Mouse (Mus musculus): ENCODE data around the gene Orm1. TPM values are rescaled to one million over a fixed set of nuclear protein-coding genes. Genes with fewer than 3 reads are reported as not detected.
"Not testable (repeated sequence)": the region's sequence is repeated elsewhere in the genome, so short reads cannot be mapped to it uniquely, and the experiment has no call there.

Orm1 gene
- polyA plus RNA-seq, 1 experiment from 2014 or later: not detected

DNA sequence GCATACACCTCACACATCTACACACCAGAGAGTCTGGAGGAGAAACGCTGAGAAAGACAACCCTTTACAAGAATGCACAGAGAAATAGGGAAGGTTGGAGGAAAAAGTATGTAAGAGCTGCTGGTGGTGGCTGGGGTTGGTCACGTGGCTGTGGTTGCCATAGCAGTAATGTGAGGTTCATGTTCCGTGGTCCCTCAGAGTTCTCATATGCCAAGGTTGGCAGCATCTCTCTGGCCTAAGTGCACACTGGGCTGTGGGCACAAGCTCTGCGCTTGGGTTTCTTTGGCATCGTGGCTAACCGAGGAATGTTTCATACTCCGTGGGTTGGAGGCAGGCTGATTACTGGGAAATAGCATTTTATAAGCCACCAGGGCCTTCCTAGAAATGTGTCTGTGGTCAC, 32.9 kb upstream of the Orm1 start:
- H3K4me2 ChIP-seq (ENCODE audit: low read length): no peak overlapping the region
- 88% methylated on average over 7 of the region's 7 CpGs for WGBS
- H3K9ac ChIP-seq (replicated peaks; ENCODE audit: low read depth, low read length): no peak overlapping the region
- H3K9me3 ChIP-seq (ENCODE audit: control insufficient read depth, low read length): no peaks in the 10 kb centered on the region
- H3K36me3 ChIP-seq (ENCODE audit: control insufficient read depth, insufficient read depth): no peaks in the 10 kb centered on the region
- H3K4me3 ChIP-seq (replicated peaks; ENCODE audit: low read length): no peak overlapping the region
- no peaks in the 10 kb centered on the region for H3K27me3 ChIP-seq (replicated peaks; ENCODE audit: control insufficient read depth, insufficient read depth, low read length)
- no peaks in the 10 kb centered on the region for H3K4me1 ChIP-seq (replicated peaks; ENCODE audit: control insufficient read depth, insufficient read depth, low read length)
- no peak overlapping the region for H3K27ac ChIP-seq (ENCODE audit: low read length)
- ATAC-seq: no peak

DNA sequence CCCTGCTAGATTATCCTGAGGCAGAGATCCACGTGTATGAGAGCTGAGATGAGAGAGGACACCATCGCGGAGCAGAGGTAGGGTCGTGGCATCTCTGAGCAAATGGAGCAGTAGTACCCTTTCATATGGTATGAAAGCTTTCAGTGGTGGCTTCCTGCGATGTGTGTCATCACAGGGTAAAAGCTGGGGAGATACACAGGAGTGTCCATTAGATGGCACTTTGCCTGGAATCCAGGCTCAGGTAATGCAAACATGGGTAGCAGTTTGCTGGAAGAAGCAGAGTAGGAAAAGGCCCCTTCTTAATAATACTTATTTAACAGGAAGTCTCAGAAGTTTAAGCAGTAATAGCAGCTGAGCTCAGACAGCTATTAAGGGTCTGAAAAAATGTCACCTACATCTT, 30.3 kb upstream of the Orm1 start:
- Histone ChIP-seq H3K9ac (replicated peaks; ENCODE audit: low read depth, low read length) (no peak overlapping the region), H3K36me3 (ENCODE audit: control insufficient read depth, insufficient read depth) (no peaks in the 10 kb centered on the region), H3K27ac (ENCODE audit: low read length) (no peak overlapping the region), H3K27me3 (replicated peaks; ENCODE audit: control insufficient read depth, insufficient read depth, low read length) (no peaks in the 10 kb centered on the region), H3K4me3 (replicated peaks; ENCODE audit: low read length) (no peak overlapping the region), H3K4me1 (replicated peaks; ENCODE audit: control insufficient read depth, insufficient read depth, low read length) (no peaks in the 10 kb centered on the region), H3K9me3 (ENCODE audit: control insufficient read depth, low read length) (no peaks in the 10 kb centered on the region), H3K4me2 (ENCODE audit: low read length) (no peak overlapping the region)
- ATAC-seq: no peak
- 81% methylated on average over 5 of the region's 5 CpGs for WGBS

DNA sequence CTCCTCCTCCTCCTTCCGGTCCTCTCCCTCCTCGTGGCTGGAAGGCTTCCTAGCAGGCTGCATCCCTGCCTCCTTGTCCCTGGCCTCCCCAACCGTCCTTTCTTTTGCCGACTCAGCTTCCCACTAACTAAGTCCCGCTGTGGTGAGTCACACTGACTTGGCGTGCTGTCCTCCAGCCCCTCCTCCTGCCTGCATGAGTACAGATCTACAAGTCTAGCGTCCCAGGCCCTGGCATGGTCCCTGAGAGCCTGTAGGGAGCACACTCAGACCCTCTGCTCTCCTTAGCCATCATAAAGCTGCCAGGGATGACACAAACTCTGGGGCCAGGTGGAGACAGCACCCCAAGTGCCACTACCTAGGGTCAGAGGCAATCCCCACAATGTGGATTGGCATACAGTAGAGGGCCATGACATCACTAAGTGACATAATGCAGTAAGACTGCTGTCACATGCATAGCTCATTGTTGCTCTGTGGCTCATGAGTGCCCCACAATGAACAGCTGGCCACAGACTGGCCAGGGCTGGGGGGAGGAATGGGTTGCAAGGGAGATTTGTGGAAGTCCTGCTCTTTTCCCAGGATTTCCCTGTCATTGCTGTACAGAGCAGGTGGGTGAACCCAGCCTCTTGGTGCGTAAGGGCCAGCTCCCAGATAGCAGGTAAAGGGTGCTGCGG, 28.1 kb upstream of the Orm1 start:
- Histone ChIP-seq H3K4me2 (ENCODE audit: low read length) (no peak overlapping the region), H3K9me3 (ENCODE audit: control insufficient read depth, low read length) (no peaks in the 10 kb centered on the region), H3K4me1 (replicated peaks; ENCODE audit: control insufficient read depth, insufficient read depth, low read length) (no peaks in the 10 kb centered on the region), H3K36me3 (ENCODE audit: control insufficient read depth, insufficient read depth) (no peaks in the 10 kb centered on the region), H3K9ac (replicated peaks; ENCODE audit: low read depth, low read length) (no peak overlapping the region), H3K27ac (ENCODE audit: low read length) (no peak overlapping the region), H3K27me3 (replicated peaks; ENCODE audit: control insufficient read depth, insufficient read depth, low read length) (no peaks in the 10 kb centered on the region), H3K4me3 (replicated peaks; ENCODE audit: low read length) (no peak overlapping the region)
- peak; percentile 56; the same call in 1 of the 2 replicates for ATAC-seq
- WGBS: 60% methylated on average over 9 of the region's 9 CpGs

DNA sequence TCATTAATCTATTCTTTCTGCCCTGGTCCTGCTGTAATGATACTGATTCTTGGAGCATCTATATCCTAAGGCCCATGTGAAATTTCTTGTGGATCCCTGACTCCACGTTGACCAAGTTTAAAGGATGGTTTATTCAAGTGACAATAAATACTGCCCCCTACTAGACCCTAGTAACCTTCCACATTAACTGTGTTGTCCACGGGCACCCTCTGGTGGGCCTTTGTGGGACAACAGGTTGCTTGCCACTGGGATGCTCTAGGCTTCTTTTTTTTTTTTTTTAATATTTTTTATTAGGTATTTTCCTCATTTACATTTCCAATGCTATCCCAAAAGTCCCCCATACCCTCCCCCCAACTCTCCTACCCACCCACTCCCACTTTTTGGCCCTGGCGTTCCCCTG, 24.8 kb upstream of the Orm1 start:
- not testable (repeated sequence) for H3K27ac ChIP-seq (ENCODE audit: low read length); H3K4me2 ChIP-seq (ENCODE audit: low read length); H3K4me1 ChIP-seq (replicated peaks; ENCODE audit: control insufficient read depth, insufficient read depth, low read length); H3K27me3 ChIP-seq (replicated peaks; ENCODE audit: control insufficient read depth, insufficient read depth, low read length); ATAC-seq; H3K9me3 ChIP-seq (ENCODE audit: control insufficient read depth, low read length); H3K9ac ChIP-seq (replicated peaks; ENCODE audit: low read depth, low read length); H3K4me3 ChIP-seq (replicated peaks; ENCODE audit: low read length); H3K36me3 ChIP-seq (ENCODE audit: control insufficient read depth, insufficient read depth)
- 24% methylated on average over 3 of the region's 3 CpGs for WGBS

DNA sequence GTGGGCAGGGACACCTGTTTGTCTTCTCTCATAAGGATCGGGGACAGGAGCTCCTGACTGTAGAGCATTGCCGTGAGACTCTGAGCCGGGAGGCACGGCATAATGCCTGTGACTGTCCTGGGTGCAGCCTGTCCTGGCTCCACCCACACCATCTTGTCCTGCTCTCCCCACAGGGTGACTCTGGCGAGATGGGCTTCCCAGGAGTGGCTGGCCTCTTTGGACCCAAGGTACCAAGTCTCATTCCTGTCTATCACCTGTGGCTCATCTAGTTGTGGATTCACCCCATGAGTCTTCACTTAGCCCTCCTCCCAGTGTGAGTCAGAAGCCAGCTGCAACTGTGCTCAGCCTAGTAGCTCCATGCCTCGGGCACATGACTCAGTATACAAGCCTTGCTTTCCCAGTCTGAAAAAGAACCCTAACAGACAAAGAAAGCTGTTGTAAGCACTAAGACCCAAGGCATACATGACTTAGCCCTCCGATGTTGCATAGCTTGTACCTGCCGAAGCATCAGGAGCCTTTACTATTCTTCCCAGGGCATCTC, 21.0 kb upstream of the Orm1 start:
- ATAC-seq: no peak
- H3K4me2 ChIP-seq (ENCODE audit: low read length): no peak overlapping the region
- 92% methylated on average over 8 of the region's 8 CpGs for WGBS
- no peak overlapping the region for H3K27ac ChIP-seq (ENCODE audit: low read length)
- no peak overlapping the region for H3K9ac ChIP-seq (replicated peaks; ENCODE audit: low read depth, low read length)
- peaks cover 4% of the 10 kb centered on the region; the same call in 1 of the 2 replicates for H3K36me3 ChIP-seq (ENCODE audit: control insufficient read depth, insufficient read depth)
- no peak overlapping the region for H3K4me3 ChIP-seq (replicated peaks; ENCODE audit: low read length)
- no peaks in the 10 kb centered on the region for H3K4me1 ChIP-seq (replicated peaks; ENCODE audit: control insufficient read depth, insufficient read depth, low read length)
- H3K27me3 ChIP-seq (replicated peaks; ENCODE audit: control insufficient read depth, insufficient read depth, low read length): no peaks in the 10 kb centered on the region
- H3K9me3 ChIP-seq (ENCODE audit: control insufficient read depth, low read length): no peaks in the 10 kb centered on the region

DNA sequence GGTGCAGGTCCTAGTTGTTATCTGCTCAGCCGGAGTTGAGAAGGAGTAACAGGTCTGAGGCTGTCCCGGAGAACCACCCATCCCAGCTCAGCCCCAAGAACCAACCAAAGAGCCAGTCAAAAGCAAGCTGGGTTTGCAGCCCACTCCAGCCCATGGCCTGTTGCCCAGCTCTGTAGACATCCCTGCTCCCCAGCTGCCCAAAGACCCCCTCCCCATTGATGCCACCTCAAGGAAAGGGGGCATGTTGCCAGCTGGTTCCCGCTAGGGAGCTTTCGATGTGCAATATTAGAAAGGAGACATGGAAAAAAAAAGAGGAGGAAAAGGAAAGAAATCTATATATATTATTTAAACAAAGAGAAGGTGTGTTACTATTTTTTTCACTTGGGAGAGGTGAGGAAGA, 11.0 kb upstream of the Orm1 start:
- H3K4me1 ChIP-seq (replicated peaks; ENCODE audit: control insufficient read depth, insufficient read depth, low read length): no peaks in the 10 kb centered on the region; the same call in 1 of the 2 replicates
- ATAC-seq: no peak
- H3K27ac ChIP-seq (ENCODE audit: low read length): no peak overlapping the region
- no peak overlapping the region for H3K4me2 ChIP-seq (ENCODE audit: low read length)
- no peak overlapping the region for H3K4me3 ChIP-seq (replicated peaks; ENCODE audit: low read length)
- no peaks in the 10 kb centered on the region for H3K9me3 ChIP-seq (ENCODE audit: control insufficient read depth, low read length)
- WGBS: 83% methylated on average over 4 of the region's 4 CpGs
- H3K27me3 ChIP-seq (replicated peaks; ENCODE audit: control insufficient read depth, insufficient read depth, low read length): no peaks in the 10 kb centered on the region
- no peaks in the 10 kb centered on the region for H3K36me3 ChIP-seq (ENCODE audit: control insufficient read depth, insufficient read depth)
- no peak overlapping the region for H3K9ac ChIP-seq (replicated peaks; ENCODE audit: low read depth, low read length)

DNA sequence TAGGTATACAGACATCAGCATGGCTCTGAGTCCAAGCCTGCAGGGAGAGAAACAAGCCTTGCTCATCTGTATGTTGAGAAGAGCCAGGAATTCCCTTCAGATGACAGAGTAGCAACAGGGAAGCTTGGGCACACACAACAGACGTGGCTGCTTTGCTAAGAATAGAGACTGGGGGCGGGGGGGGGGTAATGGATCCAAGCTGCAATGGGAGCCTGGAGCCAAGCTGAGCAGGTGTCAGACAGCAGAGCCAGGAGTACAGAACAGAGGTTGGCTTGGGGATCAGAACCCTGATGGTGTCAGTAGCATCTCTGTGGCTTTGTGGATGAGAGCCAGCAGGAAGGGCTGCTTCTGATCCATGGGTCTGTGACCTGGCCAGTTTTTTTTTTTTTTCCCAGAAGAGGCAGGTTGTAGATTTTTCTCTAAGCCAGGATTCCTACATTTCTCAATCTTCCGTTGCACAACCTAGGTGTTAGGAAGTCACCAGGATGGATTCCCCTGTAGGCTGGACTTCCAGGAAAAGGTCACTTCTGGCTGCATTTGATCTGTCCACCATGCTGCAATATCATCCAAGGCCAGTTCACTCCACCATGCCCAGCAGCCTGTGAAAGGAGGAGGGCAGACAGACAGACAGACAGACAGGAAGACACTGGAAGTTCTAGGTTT, 5.8 kb upstream of the Orm1 start:
- Histone ChIP-seq H3K27ac (ENCODE audit: low read length) (no peak overlapping the region), H3K4me3 (replicated peaks; ENCODE audit: low read length) (no peak overlapping the region), H3K4me1 (replicated peaks; ENCODE audit: control insufficient read depth, insufficient read depth, low read length) (no peaks in the 10 kb centered on the region; the same call in 1 of the 2 replicates), H3K36me3 (ENCODE audit: control insufficient read depth, insufficient read depth) (no peaks in the 10 kb centered on the region), H3K9ac (replicated peaks; ENCODE audit: low read depth, low read length) (no peak overlapping the region), H3K27me3 (replicated peaks; ENCODE audit: control insufficient read depth, insufficient read depth, low read length) (no peaks in the 10 kb centered on the region), H3K9me3 (ENCODE audit: control insufficient read depth, low read length) (no peaks in the 10 kb centered on the region), H3K4me2 (ENCODE audit: low read length) (no peak overlapping the region)
- no peak for ATAC-seq
- WGBS: 61% methylated on average over 3 of the region's 3 CpGs

DNA sequence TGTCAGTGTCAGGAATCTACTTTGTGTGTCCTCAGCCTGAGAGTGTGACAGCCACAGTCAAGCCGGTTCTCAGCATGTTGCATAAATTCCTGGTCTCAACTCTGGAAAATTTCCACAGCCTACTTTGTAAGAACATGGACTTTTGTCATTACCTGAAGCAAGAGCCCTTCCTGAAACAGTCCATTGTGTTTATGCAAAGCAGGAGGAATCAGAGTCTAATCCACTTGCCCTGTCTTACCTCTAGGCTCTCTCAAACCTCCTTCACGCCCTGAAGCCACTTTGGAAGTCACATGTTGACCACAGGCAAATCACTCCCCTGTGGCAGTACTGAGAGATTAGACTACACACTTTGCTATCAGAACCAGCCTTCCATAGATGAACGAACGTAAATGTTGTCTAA, 1.9 kb upstream of the Orm1 start:
- H3K4me1 ChIP-seq (replicated peaks; ENCODE audit: control insufficient read depth, insufficient read depth, low read length): no peaks in the 10 kb centered on the region; the same call in 1 of the 2 replicates
- no peak overlapping the region for H3K9ac ChIP-seq (replicated peaks; ENCODE audit: low read depth, low read length)
- H3K36me3 ChIP-seq (ENCODE audit: control insufficient read depth, insufficient read depth): no peaks in the 10 kb centered on the region
- H3K27me3 ChIP-seq (replicated peaks; ENCODE audit: control insufficient read depth, insufficient read depth, low read length): no peaks in the 10 kb centered on the region
- H3K9me3 ChIP-seq (ENCODE audit: control insufficient read depth, low read length): no peaks in the 10 kb centered on the region
- H3K27ac ChIP-seq (ENCODE audit: low read length): no peak overlapping the region
- WGBS: 67% methylated on average over 4 of the region's 4 CpGs
- no peak overlapping the region for H3K4me2 ChIP-seq (ENCODE audit: low read length)
- no peak overlapping the region for H3K4me3 ChIP-seq (replicated peaks; ENCODE audit: low read length)
- ATAC-seq: no peak

DNA sequence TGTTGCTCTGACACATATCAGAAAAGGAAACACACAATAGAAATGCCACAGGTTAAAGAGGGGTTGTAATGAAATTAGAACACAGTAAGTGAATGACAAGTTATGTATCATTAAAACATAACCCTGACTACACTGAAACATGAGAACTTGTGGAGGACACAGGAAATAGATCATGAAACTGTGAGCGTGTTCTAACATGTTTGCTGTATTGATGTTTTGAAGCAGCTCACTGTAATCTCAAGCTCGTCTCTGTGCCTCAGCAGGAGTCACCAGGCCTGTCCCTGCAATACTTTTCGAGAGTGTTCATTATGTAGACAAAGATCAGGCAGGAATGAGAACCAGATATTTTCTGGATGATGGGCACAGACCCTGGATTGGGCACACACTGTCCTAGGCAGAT, 752 bp upstream of the Orm1 start:
- H3K9ac ChIP-seq (replicated peaks; ENCODE audit: low read depth, low read length): no peak overlapping the region
- no peaks in the 10 kb centered on the region for H3K27me3 ChIP-seq (replicated peaks; ENCODE audit: control insufficient read depth, insufficient read depth, low read length)
- no peak for ATAC-seq
- no peak overlapping the region for H3K27ac ChIP-seq (ENCODE audit: low read length)
- H3K4me3 ChIP-seq (replicated peaks; ENCODE audit: low read length): no peak overlapping the region
- H3K36me3 ChIP-seq (ENCODE audit: control insufficient read depth, insufficient read depth): no peaks in the 10 kb centered on the region
- H3K4me1 ChIP-seq (replicated peaks; ENCODE audit: control insufficient read depth, insufficient read depth, low read length): no peaks in the 10 kb centered on the region
- H3K9me3 ChIP-seq (ENCODE audit: control insufficient read depth, low read length): no peaks in the 10 kb centered on the region
- no peak overlapping the region for H3K4me2 ChIP-seq (ENCODE audit: low read length)
- whole genome bisulfite sequencing: 62% methylated on average over 3 of the region's 3 CpGs
